ENCODE assay signal across 28 mouse cellular contexts in genomic region chr2:144324218-144324617, GRCm38 (mm10). TPM values are rescaled to one million over a fixed set of nuclear protein-coding genes. Genes with fewer than 3 reads are reported as not detected.
A peak's percentile ranks its signal among the peaks of the same experiment; 100 is the strongest.
DNase-seq lines count a peak whose midpoint lies in the region; ATAC-seq and TF ChIP-seq lines count a peak whose summit lies in the region.
"Had no signal": no experiment of that assay in that cellular context is flagged by ENCODE, and none has a peak within 500 bp of the region (broad histone marks: within the 10 kb centered on the region; RNA-seq: fewer than 3 reads in every experiment).

No protein-coding gene starts in this region.

- H3K27ac ChIP-seq in embryonic facial prominence, embryonic 14.5 days (replicated peaks; ENCODE audit: low read depth, low read length) = no peak overlapping the region
- H3K27ac ChIP-seq in embryonic facial prominence, embryonic 10.5 days (replicated peaks) = no peak overlapping the region
- H3K27ac ChIP-seq in intestine, postnatal 0 days (ENCODE audit: low read depth, low read length) = no peak overlapping the region

- H3K27me3 ChIP-seq in embryonic facial prominence, embryonic 14.5 days (replicated peaks; ENCODE audit: control insufficient read depth, insufficient read depth, low read length) = peaks cover 13% of the 10 kb centered on the region
- peaks cover 29% of the 10 kb centered on the region for H3K27me3 ChIP-seq in embryonic facial prominence, embryonic 10.5 days (replicated peaks; ENCODE audit: low read depth, poor library complexity, severe bottlenecking)
- 0 out of 2 replicates have a peak, but pooled peaks cover 2% of the 10 kb centered on the region for H3K27me3 ChIP-seq in intestine, postnatal 0 days (replicated peaks; ENCODE audit: control insufficient read depth, insufficient read depth, low read length)
- H3K27me3 ChIP-seq: Patski had no signal

- 60% methylated on average over 3 of the region's 3 CpGs for WGBS in embryonic facial prominence, embryonic 14.5 days
- WGBS in embryonic facial prominence, embryonic 10.5 days = 75% methylated on average over 3 of the region's 3 CpGs
- WGBS in intestine, postnatal 0 days = 73% methylated on average over 3 of the region's 3 CpGs

- no peaks in the 10 kb centered on the region for H3K9me3 ChIP-seq in embryonic facial prominence, embryonic 14.5 days (ENCODE audit: control insufficient read depth, low read length)
- H3K9me3 ChIP-seq in embryonic facial prominence, embryonic 10.5 days = no peaks in the 10 kb centered on the region
- no peaks in the 10 kb centered on the region for H3K9me3 ChIP-seq in intestine, postnatal 0 days (ENCODE audit: control insufficient read depth)
- H3K9me3 ChIP-seq: G1E had no signal

- no peaks in the 10 kb centered on the region for H3K4me1 ChIP-seq in embryonic facial prominence, embryonic 14.5 days (ENCODE audit: control insufficient read depth, insufficient read depth, low read length)
- H3K4me1 ChIP-seq in embryonic facial prominence, embryonic 10.5 days = peaks cover under 1% of the 10 kb centered on the region; the same call in 1 of the 2 replicates
- no peaks in the 10 kb centered on the region for H3K4me1 ChIP-seq in intestine, postnatal 0 days (replicated peaks; ENCODE audit: control insufficient read depth, insufficient read depth, low read length)

- TF ChIP-seq POLR2A in brain, embryonic 14.5 days (IDR thresholded peaks at IDR 0.05; ENCODE audit: borderline replicate concordance, extremely low read depth, insufficient read depth, insufficient read length, poor library complexity, severe bottlenecking) = no peak

- TF ChIP-seq CTCF in brain, embryonic 14.5 days (IDR thresholded peaks at IDR 0.05; ENCODE audit: borderline replicate concordance, extremely low read depth, insufficient read depth, insufficient read length) = no peak
- no peak for TF ChIP-seq CTCF in intestine, postnatal 0 days (IDR thresholded peaks at IDR 0.05; ENCODE audit: low read depth)

- ATAC-seq in embryonic facial prominence, embryonic 14.5 days (ENCODE audit: low read depth) = peak; percentile 63; the same call in 1 of the 2 replicates
- ATAC-seq in frontal cortex, adult (ENCODE audit: low TSS enrichment) = peak; percentile 60
- ATAC-seq in intestine, postnatal 0 days = no peak
- ATAC-seq: activated CD4-positive, CD25-positive, alpha-beta regulatory T cell, adult 4 months; CD4-positive, CD25-positive, alpha-beta regulatory T cell, adult 4 months; Patski had no signal

- no peak overlapping the region for H3K9ac ChIP-seq in embryonic facial prominence, embryonic 14.5 days (ENCODE audit: low read depth, low read length)
- no peak overlapping the region for H3K9ac ChIP-seq in intestine, postnatal 0 days (ENCODE audit: low read depth, low read length)

- peak; percentile 34 for DNase-seq in embryonic facial prominence, embryonic 14.5 days (ENCODE audit: low spot score)
- no peak for DNase-seq in embryonic facial prominence, embryonic 10.5 days (ENCODE audit: low spot score)
- no peak for DNase-seq in frontal cortex, postnatal 25 days (ENCODE audit: low spot score in 2 of 2)
- peak; percentile 67 for DNase-seq in MN1 (ENCODE audit: low spot score)
- peak; percentile 37 for DNase-seq in brain, embryonic 14.5 days (ENCODE audit: low read depth)
- no peak for DNase-seq in left cerebral cortex, postnatal 25 days (ENCODE audit: low spot score in 2 of 2)
- DNase-seq: adrenal gland, adult 2 months; adrenal gland, adult 8-10 months; adrenal gland, postnatal 10 days; adrenal gland, postnatal 14 days; adrenal gland, postnatal 25 days; adrenal gland, postnatal 36 days; B cell, adult 2 months; cerebellum, adult 11 months; cerebellum, adult 11-12 months; cerebellum, adult 18-20 months; cerebellum, adult 2 months had no signal

- H3K4me2 ChIP-seq in embryonic facial prominence, embryonic 14.5 days (ENCODE audit: low read depth, low read length) = no peak overlapping the region
- no peak overlapping the region for H3K4me2 ChIP-seq in intestine, postnatal 0 days (replicated peaks; ENCODE audit: low read depth)

- H3K36me3 ChIP-seq in embryonic facial prominence, embryonic 14.5 days (ENCODE audit: control insufficient read depth, insufficient read depth, low read length) = no peaks in the 10 kb centered on the region
- H3K36me3 ChIP-seq in embryonic facial prominence, embryonic 10.5 days (replicated peaks) = no peaks in the 10 kb centered on the region
- no peaks in the 10 kb centered on the region for H3K36me3 ChIP-seq in intestine, postnatal 0 days (ENCODE audit: control insufficient read depth, insufficient read depth)
- H3K36me3 ChIP-seq: G1E had no signal

- H3K4me3 ChIP-seq in embryonic facial prominence, embryonic 14.5 days (ENCODE audit: low read depth, low read length) = no peak overlapping the region
- no peak overlapping the region for H3K4me3 ChIP-seq in embryonic facial prominence, embryonic 10.5 days
- H3K4me3 ChIP-seq in intestine, postnatal 0 days (ENCODE audit: low read depth, low read length) = no peak overlapping the region

- intact Hi-C loops in left cerebral cortex, postnatal 25 days (cut with DNase I) = no loop called here

RNA-seq across cellular contexts. Expression of gene Ovol2, which starts 7.7 kb away (rescaled TPM):
- 1.1 and 3.0 TPM in 2 replicates for polyA plus RNA-seq in embryonic facial prominence, embryonic 14.5 days (2014; fragmentation: Nextera tagmentation; extraction: Ambion mirVana)
- polyA plus RNA-seq in embryonic facial prominence, embryonic 10.5 days (2016; fragmentation: Nextera tagmentation; extraction: Ambion mirVana) = 0.71 and 1.0 TPM in 2 replicates
- polyA plus RNA-seq in brain, embryonic 14.5 days (2012; rRNA removed) = 0.34 TPM in 2 replicates
- total RNA-seq in left cerebral cortex, postnatal 25 days (2021) = 1 to 10 TPM; 6.8 to 8.6 TPM
- polyA plus RNA-seq in intestine, postnatal 0 days (2015; fragmentation: Nextera tagmentation; extraction: Ambion mirVana) = 7.5 and 7.9 TPM in 2 replicates
- total RNA-seq: adrenal gland, adult 18-20 months; adrenal gland, adult 2 months; adrenal gland, adult 8-10 months; adrenal gland, postnatal 10 days; adrenal gland, postnatal 14 days; adrenal gland, postnatal 25 days; adrenal gland, postnatal 36 days; CH12.LX; MEL had no signal
- polyA plus RNA-seq: activated CD4-positive, CD25-positive, alpha-beta regulatory T cell, adult 4 months; adrenal gland, adult 2 months; C2C12; CD4-positive, CD25-positive, alpha-beta regulatory T cell, adult 4 months; cerebellum, adult 2 months; G1E; Patski had no signal

RNA-seq across cellular contexts. Expression of gene Kat14, which starts 44.6 kb away (rescaled TPM):
- polyA plus RNA-seq in embryonic facial prominence, embryonic 14.5 days (2014; fragmentation: Nextera tagmentation; extraction: Ambion mirVana) = 35.0 and 38.1 TPM in 2 replicates
- 63.6 and 65.7 TPM in 2 replicates for polyA plus RNA-seq in embryonic facial prominence, embryonic 10.5 days (2016; fragmentation: Nextera tagmentation; extraction: Ambion mirVana)
- 29.5 and 31.6 TPM in 2 replicates for polyA plus RNA-seq in brain, embryonic 14.5 days (2012; rRNA removed)
- total RNA-seq in left cerebral cortex, postnatal 25 days (2021) = 10 to 100 TPM; 32.2 to 36.0 TPM
- polyA plus RNA-seq in intestine, postnatal 0 days (2015; fragmentation: Nextera tagmentation; extraction: Ambion mirVana) = 34.9 and 40.9 TPM in 2 replicates

RNA-seq across cellular contexts. Expression of gene Pet117, which starts 44.6 kb away (rescaled TPM):
- polyA plus RNA-seq in embryonic facial prominence, embryonic 14.5 days (2014; fragmentation: Nextera tagmentation; extraction: Ambion mirVana) = 0.52 and 1.3 TPM in 2 replicates
- 0.52 TPM in 1 of 2 replicates, not detected in the other for polyA plus RNA-seq in embryonic facial prominence, embryonic 10.5 days (2016; fragmentation: Nextera tagmentation; extraction: Ambion mirVana)
- not detected in 2 replicates for polyA plus RNA-seq in brain, embryonic 14.5 days (2012; rRNA removed)
- total RNA-seq in left cerebral cortex, postnatal 25 days (2021) = 1 to 10 TPM; 7.4 to 9.1 TPM
- polyA plus RNA-seq in intestine, postnatal 0 days (2015; fragmentation: Nextera tagmentation; extraction: Ambion mirVana) = 8.0 and 12.4 TPM in 2 replicates
- total RNA-seq: CH12.LX, ES-E14, G1E, MEL had no signal
- polyA plus RNA-seq: adrenal gland, adult 2 months; cerebellum, adult 2 months had no signal

RNA-seq across cellular contexts. Expression of gene Snx5, which starts 53.5 kb away (rescaled TPM):
- 111 and 120 TPM in 2 replicates for polyA plus RNA-seq in embryonic facial prominence, embryonic 14.5 days (2014; fragmentation: Nextera tagmentation; extraction: Ambion mirVana)
- 128 and 138 TPM in 2 replicates for polyA plus RNA-seq in embryonic facial prominence, embryonic 10.5 days (2016; fragmentation: Nextera tagmentation; extraction: Ambion mirVana)
- polyA plus RNA-seq in brain, embryonic 14.5 days (2012; rRNA removed) = 66.8 and 67.9 TPM in 2 replicates
- total RNA-seq in left cerebral cortex, postnatal 25 days (2021) = 10 to 100 TPM; 77.5 to 81.3 TPM
- 116 and 123 TPM in 2 replicates for polyA plus RNA-seq in intestine, postnatal 0 days (2015; fragmentation: Nextera tagmentation; extraction: Ambion mirVana)

RNA-seq across cellular contexts. Expression of gene Mgme1, which starts 53.8 kb away (rescaled TPM):
- polyA plus RNA-seq in embryonic facial prominence, embryonic 14.5 days (2014; fragmentation: Nextera tagmentation; extraction: Ambion mirVana) = 15.5 and 16.7 TPM in 2 replicates
- 23.2 and 25.1 TPM in 2 replicates for polyA plus RNA-seq in embryonic facial prominence, embryonic 10.5 days (2016; fragmentation: Nextera tagmentation; extraction: Ambion mirVana)
- polyA plus RNA-seq in brain, embryonic 14.5 days (2012; rRNA removed) = 6.4 and 6.6 TPM in 2 replicates
- 1 to 10 TPM; 5.2 to 5.7 TPM for total RNA-seq in left cerebral cortex, postnatal 25 days (2021)
- polyA plus RNA-seq in intestine, postnatal 0 days (2015; fragmentation: Nextera tagmentation; extraction: Ambion mirVana) = 8.8 and 9.6 TPM in 2 replicates

Comparison
In these comparisons a context has a peak if more than half of its experiments do, and no peak if none do; other contexts are left out.
1. DNase-seq: peak in embryonic facial prominence, embryonic 14.5 days (single experiment), MN1 (single experiment) and brain, embryonic 14.5 days (single experiment); none in embryonic facial prominence, embryonic 10.5 days (single experiment), frontal cortex, postnatal 25 days (0 of 2) and left cerebral cortex, postnatal 25 days (0 of 2).